18 mouse cellular contexts compared by ENCODE assay signal in the genomic region with DNA sequence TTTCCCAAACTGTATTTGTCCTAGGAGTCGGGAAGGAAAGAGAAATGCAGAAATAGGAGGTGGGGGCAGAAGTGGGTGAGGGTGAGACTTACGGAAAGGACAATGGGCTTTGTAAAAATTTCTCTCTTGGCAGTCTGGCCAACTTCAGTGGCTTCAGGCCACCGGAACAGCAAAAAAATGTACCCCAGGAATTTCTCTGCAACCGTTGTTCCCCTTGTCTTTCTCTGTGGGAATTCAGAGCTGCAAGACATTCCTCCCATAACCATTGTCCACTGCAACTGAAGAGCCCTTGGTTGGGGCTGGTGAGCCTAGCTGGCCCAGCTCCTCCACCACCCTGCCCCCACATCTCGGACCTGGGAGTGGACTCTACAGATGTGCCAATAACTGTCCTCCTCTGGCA.
"Had no signal": no experiment of that assay in that cellular context is flagged by ENCODE, and none has a peak within 500 bp of the region (broad histone marks: within the 10 kb centered on the region; RNA-seq: fewer than 3 reads in every experiment).

No protein-coding gene starts in this region.

- DNase-seq: cerebellum, adult 9-10 months; cerebellum, adult 9-11 months; cerebellum, postnatal 14 days; cerebellum, postnatal 25 days; cerebellum, postnatal 36 days; forebrain, postnatal 0 days; gastrocnemius, adult 2 months; gastrocnemius, postnatal 10 days; gastrocnemius, postnatal 14 days; gastrocnemius, postnatal 25 days; gastrocnemius, postnatal 36 days; heart, adult 11 months; heart, adult 18-20 months; heart, adult 2 months had no signal

- ATAC-seq: forebrain, embryonic 13.5 days; forebrain, embryonic 14.5 days; forebrain, embryonic 15.5 days; forebrain, embryonic 16.5 days had no signal
